In the genomic region with DNA sequence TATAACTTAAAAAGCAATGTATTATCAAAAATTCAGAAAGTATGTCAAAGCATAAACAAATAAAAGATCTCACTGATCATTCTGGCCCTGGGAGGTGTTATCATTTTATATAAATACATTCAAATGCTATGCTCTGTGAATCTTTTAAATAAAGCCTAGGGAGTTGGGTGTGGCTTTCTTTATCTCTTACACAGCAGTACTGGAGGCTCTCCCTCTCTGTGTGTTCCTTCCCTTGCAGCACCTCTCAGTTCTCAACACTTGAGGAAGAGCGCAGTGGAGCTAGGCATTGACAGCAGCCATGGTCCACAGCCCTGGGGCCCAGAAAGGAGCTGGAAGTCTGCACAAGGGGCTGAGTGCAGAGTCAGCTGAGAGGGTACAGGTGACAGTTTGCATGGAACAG, we compare ENCODE assay signal across 19 mouse cellular contexts.
A peak's percentile ranks its signal among the peaks of the same experiment; 100 is the strongest.
DNase-seq lines count a peak whose midpoint lies in the region; ATAC-seq and TF ChIP-seq lines count a peak whose summit lies in the region.
"Had no signal": no experiment of that assay in that cellular context is flagged by ENCODE, and none has a peak within 500 bp of the region (broad histone marks: within the 10 kb centered on the region; RNA-seq: fewer than 3 reads in every experiment).

No protein-coding gene starts in this region.

- DNase-seq in liver, embryonic 11.5 days (ENCODE audit: low spot score), result no peak
- peak; percentile 14 for DNase-seq in c-Kit-positive CD71-positive TER-119-positive erythroid progenitor cells, embryonic 14.5 days (ENCODE audit: low spot score)
- no peak for DNase-seq in layer of hippocampus, adult 9-10 months (ENCODE audit: low spot score)
- DNase-seq in T-cell, adult 2 months (ENCODE audit: low spot score), result no peak
- DNase-seq: adrenal gland, postnatal 10 days; B cell, adult 2 months; cerebellum, adult 2 months; cerebellum, postnatal 10 days; forebrain, postnatal 0 days; gastrocnemius, postnatal 14 days; heart, postnatal 36 days had no signal

- H3K4me2 ChIP-seq in intestine, embryonic 15.5 days (replicated peaks), result no peak overlapping the region
- no peak overlapping the region for H3K4me2 ChIP-seq in intestine, postnatal 0 days (replicated peaks; ENCODE audit: low read depth)
- no peak overlapping the region for H3K4me2 ChIP-seq in liver, embryonic 11.5 days
- H3K4me2 ChIP-seq in liver, embryonic 12.5 days, result no peak overlapping the region
- H3K4me2 ChIP-seq: embryonic facial prominence, embryonic 12.5 days; forebrain, embryonic 12.5 days; heart, embryonic 13.5 days; hindbrain, embryonic 15.5 days had no signal

- no peaks in the 10 kb centered on the region for H3K27me3 ChIP-seq in intestine, embryonic 15.5 days (replicated peaks)
- H3K27me3 ChIP-seq in intestine, postnatal 0 days (replicated peaks; ENCODE audit: control insufficient read depth, insufficient read depth, low read length), result no peaks in the 10 kb centered on the region
- H3K27me3 ChIP-seq in liver, embryonic 11.5 days (replicated peaks; ENCODE audit: control insufficient read depth, insufficient read depth, low read length), result no peaks in the 10 kb centered on the region
- no peaks in the 10 kb centered on the region for H3K27me3 ChIP-seq in liver, embryonic 12.5 days (replicated peaks)
- H3K27me3 ChIP-seq: embryonic facial prominence, embryonic 12.5 days; forebrain, embryonic 12.5 days; heart, embryonic 13.5 days; hindbrain, embryonic 15.5 days had no signal

- no peaks in the 10 kb centered on the region for H3K36me3 ChIP-seq in intestine, embryonic 15.5 days
- peaks cover 2% of the 10 kb centered on the region; the same call in 1 of the 2 replicates for H3K36me3 ChIP-seq in intestine, postnatal 0 days (ENCODE audit: control insufficient read depth, insufficient read depth)
- no peaks in the 10 kb centered on the region for H3K36me3 ChIP-seq in liver, embryonic 11.5 days (ENCODE audit: control insufficient read depth, insufficient read depth, low read length)
- H3K36me3 ChIP-seq in liver, embryonic 12.5 days, result no peaks in the 10 kb centered on the region
- H3K36me3 ChIP-seq: embryonic facial prominence, embryonic 12.5 days; forebrain, embryonic 12.5 days; hindbrain, embryonic 15.5 days had no signal

- no peaks in the 10 kb centered on the region; the same call in 1 of the 2 replicates for H3K4me1 ChIP-seq in intestine, embryonic 15.5 days (replicated peaks)
- no peaks in the 10 kb centered on the region for H3K4me1 ChIP-seq in intestine, postnatal 0 days (replicated peaks; ENCODE audit: control insufficient read depth, insufficient read depth, low read length)
- no peaks in the 10 kb centered on the region for H3K4me1 ChIP-seq in liver, embryonic 11.5 days (replicated peaks; ENCODE audit: control insufficient read depth, insufficient read depth, low read length)
- peaks cover 3% of the 10 kb centered on the region for H3K4me1 ChIP-seq in liver, embryonic 12.5 days
- H3K4me1 ChIP-seq: embryonic facial prominence, embryonic 12.5 days; forebrain, embryonic 12.5 days; hindbrain, embryonic 15.5 days had no signal

- 58% methylated on average over 1 of the region's 1 CpGs for WGBS in intestine, embryonic 15.5 days
- 73% methylated on average over 1 of the region's 1 CpGs for WGBS in intestine, postnatal 0 days
- WGBS in liver, embryonic 11.5 days, result 68% methylated on average over 1 of the region's 1 CpGs
- WGBS in liver, embryonic 12.5 days (ENCODE audit: insufficient replicate concordance), result 48% methylated on average over 1 of the region's 1 CpGs

- no peak for TF ChIP-seq CTCF in intestine, postnatal 0 days (IDR thresholded peaks at IDR 0.05; ENCODE audit: low read depth)

- H3K9ac ChIP-seq in intestine, embryonic 15.5 days, result no peak overlapping the region
- H3K9ac ChIP-seq in intestine, postnatal 0 days (ENCODE audit: low read depth, low read length), result no peak overlapping the region
- H3K9ac ChIP-seq in liver, embryonic 11.5 days (ENCODE audit: low read depth, low read length), result no peak overlapping the region
- H3K9ac ChIP-seq in liver, embryonic 12.5 days, result no peak overlapping the region
- H3K9ac ChIP-seq: embryonic facial prominence, embryonic 12.5 days; forebrain, embryonic 12.5 days; forebrain, postnatal 0 days; heart, embryonic 13.5 days; hindbrain, embryonic 15.5 days had no signal

- ATAC-seq in intestine, embryonic 15.5 days, result 0 out of 2 replicates have a peak, but pooled peaks have one; percentile 39
- ATAC-seq in intestine, postnatal 0 days, result no peak
- ATAC-seq in liver, embryonic 11.5 days (replicated peaks; ENCODE audit: low FRiP score), result peak; percentile 43; the same call in 1 of the 2 replicates
- no peak for ATAC-seq in liver, embryonic 12.5 days
- peak; percentile 81 for ATAC-seq in megakaryocyte progenitor cell, adult 5-6 weeks (replicated peaks; ENCODE audit: poor library complexity)
- ATAC-seq: forebrain, postnatal 0 days had no signal

- H3K27ac ChIP-seq in intestine, embryonic 15.5 days, result no peak overlapping the region
- no peak overlapping the region for H3K27ac ChIP-seq in intestine, postnatal 0 days (ENCODE audit: low read depth, low read length)
- no peak overlapping the region for H3K27ac ChIP-seq in liver, embryonic 11.5 days (ENCODE audit: low read depth, low read length)
- H3K27ac ChIP-seq in liver, embryonic 12.5 days, result no peak overlapping the region
- H3K27ac ChIP-seq: embryonic facial prominence, embryonic 12.5 days; forebrain, embryonic 12.5 days; heart, embryonic 13.5 days; hindbrain, embryonic 15.5 days had no signal

- H3K9me3 ChIP-seq in intestine, embryonic 15.5 days, result no peaks in the 10 kb centered on the region
- H3K9me3 ChIP-seq in intestine, postnatal 0 days (ENCODE audit: control insufficient read depth), result no peaks in the 10 kb centered on the region
- H3K9me3 ChIP-seq in liver, embryonic 11.5 days (ENCODE audit: control insufficient read depth, low read length), result no peaks in the 10 kb centered on the region
- H3K9me3 ChIP-seq in liver, embryonic 12.5 days (replicated peaks), result no peaks in the 10 kb centered on the region
- H3K9me3 ChIP-seq: embryonic facial prominence, embryonic 12.5 days; forebrain, embryonic 12.5 days; heart, embryonic 13.5 days; hindbrain, embryonic 15.5 days had no signal

- no peak overlapping the region for H3K4me3 ChIP-seq in intestine, embryonic 15.5 days (replicated peaks)
- H3K4me3 ChIP-seq in intestine, postnatal 0 days (ENCODE audit: low read depth, low read length), result no peak overlapping the region
- no peak overlapping the region for H3K4me3 ChIP-seq in liver, embryonic 11.5 days (ENCODE audit: low read depth, low read length)
- H3K4me3 ChIP-seq in liver, embryonic 12.5 days, result no peak overlapping the region
- H3K4me3 ChIP-seq: embryonic facial prominence, embryonic 12.5 days; forebrain, embryonic 12.5 days; heart, embryonic 13.5 days; hindbrain, embryonic 15.5 days had no signal

Comparison
In these comparisons a context has a peak if more than half of its experiments do, and no peak if none do; other contexts are left out.
1. ATAC-seq: peak in intestine, embryonic 15.5 days (single experiment), liver, embryonic 11.5 days (single experiment) and megakaryocyte progenitor cell, adult 5-6 weeks (single experiment); none in intestine, postnatal 0 days (single experiment) and liver, embryonic 12.5 days (single experiment).